Mouse (Mus musculus) ES-Bruce4 (cell line): ENCODE results near the gene Hypk. TPM values are rescaled to one million over a fixed set of nuclear protein-coding genes. Genes with fewer than 3 reads are reported as not detected.
A peak's percentile ranks its signal among the peaks of the same experiment; 100 is the strongest.

ENCODE experiments used
- H3K27ac ChIP-seq: 2 replicates; pipeline ENCODE4 v1.5.1; 2012; ENCODE audit warnings: low read length, inconsistent platforms; ENCODE audit not compliant: insufficient read depth
- H3K27me3 ChIP-seq: 2 replicates; pipeline ENCODE4 v1.6.1; 2012; ENCODE audit warnings: mild to moderate bottlenecking, low read length, inconsistent platforms; ENCODE audit not compliant: control insufficient read depth, poor library complexity, insufficient read depth, severe bottlenecking
- H3K36me3 ChIP-seq: 2 replicates; pipeline ENCODE4 v1.6.1; 2012; ENCODE audit warnings: inconsistent platforms, mild to moderate bottlenecking, low read length, moderate library complexity; ENCODE audit not compliant: control insufficient read depth, poor library complexity, insufficient read depth, severe bottlenecking
- H3K4me1 ChIP-seq: one replicate; pipeline ENCODE4 v1.8.1; 2011; ENCODE audit warnings: low read length; ENCODE audit not compliant: control insufficient read depth, insufficient read depth
- H3K4me3 ChIP-seq: 2 replicates; pipeline ENCODE4 v1.5.1; 2011; ENCODE audit warnings: low read depth, mild to moderate bottlenecking, low read length
- H3K9ac ChIP-seq: 2 replicates; pipeline ENCODE4 v1.6.1; 2012; ENCODE audit warnings: low read depth, mild to moderate bottlenecking, inconsistent platforms; ENCODE audit not compliant: poor library complexity, severe bottlenecking
- H3K9me3 ChIP-seq: replicated peaks from 2 replicates; pipeline ENCODE4 v1.6.1; 2012; ENCODE audit warnings: mild to moderate bottlenecking, low read length, inconsistent platforms; ENCODE audit not compliant: control insufficient read depth, poor library complexity, insufficient read depth, severe bottlenecking
- CTCF ChIP-seq: IDR thresholded peaks from one replicate; pipeline ENCODE4 v1.8.1; 2011; ENCODE audit warnings: low read depth, low read length
- EP300 ChIP-seq: IDR thresholded peaks from 2 replicates; pipeline ENCODE4 v1.6.1; 2011; ENCODE audit warnings: low read depth, low read length; ENCODE audit not compliant: insufficient read depth
- POLR2A ChIP-seq: IDR thresholded peaks from one replicate; pipeline ENCODE4 v1.8.1; 2011; ENCODE audit warnings: low read length; ENCODE audit not compliant: insufficient read depth
- polyA plus RNA-seq: library from polyadenylated mRNA; stranded (reverse); fragments of >200 nt; gene quantifications from 2 replicates; pipeline ENCODE4 v1.2.4, GENCODE M21; 2011; ENCODE audit warnings: low read depth; ENCODE audit not compliant: missing spikeins, insufficient read depth, insufficient read length

Hypk gene
- polyA plus RNA-seq, 1 experiment, result 102 TPM

GRCm38 (mm10) chr2:121449545-121450011 is 3.5 kb upstream of the Hypk start:
- Histone ChIP-seq H3K36me3 (peaks cover 20% of the 10 kb centered on the region), H3K4me1 (peaks cover 2% of the 10 kb centered on the region), H3K4me3 (peak overlapping the region; percentile 74), H3K27ac (no peak overlapping the region), H3K27me3 (no peaks in the 10 kb centered on the region), H3K9me3 (no peaks in the 10 kb centered on the region), H3K9ac (peak overlapping the region; percentile 87)
- TF ChIP-seq CTCF (no peak), EP300 (no peak), POLR2A (no peak)

- peak overlapping the region; percentile 74 for H3K4me3 ChIP-seq
- peaks cover 20% of the 10 kb centered on the region for H3K36me3 ChIP-seq
- no peak overlapping the region for H3K27ac ChIP-seq
- H3K27me3 ChIP-seq, result no peaks in the 10 kb centered on the region
- peaks cover 2% of the 10 kb centered on the region for H3K4me1 ChIP-seq
- no peaks in the 10 kb centered on the region for H3K9me3 ChIP-seq
- peak overlapping the region; percentile 87 for H3K9ac ChIP-seq
- no peak for TF ChIP-seq EP300
- TF ChIP-seq POLR2A, result no peak
- TF ChIP-seq CTCF, result no peak
Measured at GRCm38 (mm10) chr2:121450093-121450492, 3.0 kb upstream of the Hypk start.

GRCm38 (mm10) chr2:121452361-121452760 is 729 bp upstream of the Hypk start:
- no peak overlapping the region for H3K27ac ChIP-seq
- H3K27me3 ChIP-seq, result no peaks in the 10 kb centered on the region
- peaks cover 2% of the 10 kb centered on the region for H3K4me1 ChIP-seq
- H3K4me3 ChIP-seq, result no peak overlapping the region
- peaks cover 22% of the 10 kb centered on the region for H3K36me3 ChIP-seq
- no peak for TF ChIP-seq EP300
- TF ChIP-seq CTCF, result no peak
- TF ChIP-seq POLR2A, result no peak
- H3K9ac ChIP-seq, result no peak overlapping the region
- no peaks in the 10 kb centered on the region for H3K9me3 ChIP-seq

GRCm38 (mm10) chr2:121453917-121454316 is 827 bp downstream of the Hypk start:
- Histone ChIP-seq H3K27me3 (no peaks in the 10 kb centered on the region), H3K36me3 (peaks cover 30% of the 10 kb centered on the region), H3K9me3 (no peaks in the 10 kb centered on the region), H3K4me1 (peaks cover 2% of the 10 kb centered on the region), H3K27ac (no peak overlapping the region), H3K9ac (no peak overlapping the region), H3K4me3 (no peak overlapping the region)
- TF ChIP-seq POLR2A (no peak), CTCF (no peak), EP300 (no peak)

GRCm38 (mm10) chr2:121455534-121455933 is 2.4 kb downstream of the Hypk start:
- H3K36me3 ChIP-seq, result peaks cover 31% of the 10 kb centered on the region
- TF ChIP-seq EP300, result no peak
- TF ChIP-seq CTCF, result no peak
- TF ChIP-seq POLR2A, result no peak

GRCm38 (mm10) chr2:121456692-121457642 is 3.9 kb downstream of the Hypk start, which contains the start of gene Serinc4:
Serinc4 (minus strand) TSS chr2:121456781.
- peaks cover 26% of the 10 kb centered on the region for H3K36me3 ChIP-seq
- H3K4me3 ChIP-seq, result peak within 1 kb of the TSS; percentile 90
- peaks cover 2% of the 10 kb centered on the region for H3K4me1 ChIP-seq
- H3K9ac ChIP-seq, result peak within 1 kb of the TSS; percentile 72
- no peaks in the 10 kb centered on the region for H3K9me3 ChIP-seq
- no peaks in the 10 kb centered on the region for H3K27me3 ChIP-seq
- TF ChIP-seq CTCF (no peak), POLR2A (peak; percentile 58)
- H3K27ac ChIP-seq, result peak within 1 kb of the TSS; percentile 44

More at GRCm38 (mm10) chr2:121455534-121455933, 2.4 kb downstream of the Hypk start:
- H3K4me3 ChIP-seq, result no peak overlapping the region
- H3K27ac ChIP-seq, result no peak overlapping the region
- H3K4me1 ChIP-seq, result peaks cover 2% of the 10 kb centered on the region
- H3K9me3 ChIP-seq, result no peaks in the 10 kb centered on the region
- no peaks in the 10 kb centered on the region for H3K27me3 ChIP-seq
- H3K9ac ChIP-seq, result no peak overlapping the region
